Mouse (Mus musculus) retina, adult 2 months (tissue): ENCODE data around the gene Mis18a.

Experiments
- DNase-seq: peaks from one replicate; pipeline ENCODE4 v3.0.0-alpha.2; 2012; ENCODE audit warnings: low read depth, low spot score

Mis18a gene

DNA sequence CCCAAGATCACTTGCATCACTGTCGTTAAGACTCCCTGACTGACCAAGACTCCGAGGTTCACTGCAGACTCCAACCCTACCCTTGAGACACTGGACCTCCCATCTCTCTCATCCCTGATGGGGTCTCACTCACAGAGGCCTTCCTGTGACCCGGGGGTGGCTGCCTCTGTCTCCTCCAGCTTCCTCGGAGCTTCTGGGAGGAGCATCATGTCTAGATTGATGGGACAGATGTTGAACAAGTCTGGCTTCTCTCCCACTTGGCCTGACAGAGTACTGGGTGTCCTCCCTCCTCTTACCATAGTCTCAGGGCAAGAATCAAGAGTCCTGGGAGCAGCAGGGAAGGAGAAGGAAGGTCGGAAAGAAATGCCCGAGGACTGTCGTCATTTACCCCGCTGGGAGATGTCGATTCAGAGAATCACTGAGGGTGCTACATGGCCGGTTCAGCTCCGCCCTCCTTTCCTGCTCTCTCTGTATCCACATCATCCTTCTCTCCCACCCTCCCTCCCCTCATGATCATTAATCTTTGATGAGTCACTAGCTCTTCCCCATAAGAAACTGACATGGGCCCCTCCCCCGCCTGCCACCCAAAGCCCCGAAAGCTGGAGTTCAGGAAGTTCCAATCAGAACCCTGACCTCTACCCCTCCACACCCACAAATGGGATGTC, 22.9 kb downstream of the Mis18a start:
- no peak for DNase-seq

DNA sequence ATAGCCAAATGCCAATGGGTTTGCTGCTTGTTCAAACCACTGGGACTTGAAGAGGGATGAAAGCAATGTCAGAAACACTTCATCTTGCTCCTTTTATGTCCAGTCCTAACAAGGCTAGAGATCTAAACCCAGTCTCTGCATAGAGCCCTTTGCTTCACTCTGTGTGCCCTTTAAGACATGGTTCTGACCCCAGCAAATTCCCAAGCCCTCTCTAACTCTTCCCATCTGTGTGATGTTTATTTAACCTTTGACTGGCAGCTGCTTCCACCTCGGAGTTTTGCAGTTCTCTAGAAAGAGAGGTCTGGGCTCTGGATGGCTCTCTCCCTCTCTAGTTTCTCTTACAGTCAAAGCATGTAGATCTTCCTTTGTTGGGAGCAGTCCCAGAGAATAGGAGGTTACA, 23.6 kb downstream of the Mis18a start:
- DNase-seq = no peak

DNA sequence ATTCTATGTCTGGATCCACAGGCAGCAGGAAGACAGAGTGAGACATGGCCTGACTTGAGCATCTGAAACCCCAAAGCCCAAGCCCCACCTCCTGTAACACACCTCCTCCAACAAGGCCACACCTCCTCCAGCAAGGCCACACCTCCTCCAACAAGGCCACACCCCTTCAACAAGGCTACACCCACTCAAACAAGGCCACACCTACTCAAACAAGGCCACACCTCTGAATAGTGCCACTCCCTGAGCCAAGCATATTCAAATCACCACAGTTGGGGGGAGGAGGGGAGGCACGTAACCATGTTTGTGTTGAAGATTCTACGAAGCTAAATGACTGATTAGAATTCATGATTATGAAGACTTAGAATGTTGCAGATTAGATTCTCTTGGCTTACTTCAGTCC, 25.7 kb downstream of the Mis18a start:
- DNase-seq = no peak

DNA sequence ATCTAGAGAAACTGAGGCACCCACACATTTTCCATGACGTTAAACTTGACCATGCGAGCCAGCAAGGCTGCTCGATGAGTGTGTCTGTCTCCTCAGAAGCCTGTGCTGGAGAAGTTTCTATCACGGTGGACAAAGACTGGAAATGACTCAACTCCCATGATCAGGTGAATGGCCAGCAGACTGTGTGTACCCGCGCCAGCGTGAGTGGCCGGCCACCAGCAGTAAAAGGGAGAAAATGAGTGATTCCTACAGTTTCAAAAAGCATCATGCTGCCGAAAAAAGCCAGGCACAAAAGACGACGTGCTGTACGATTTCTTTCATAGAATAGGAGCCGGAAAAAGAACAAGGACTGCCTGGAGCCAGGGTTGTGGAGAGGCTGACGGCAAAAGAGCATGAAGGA, 27.8 kb downstream of the Mis18a start:
- no peak for DNase-seq

DNA sequence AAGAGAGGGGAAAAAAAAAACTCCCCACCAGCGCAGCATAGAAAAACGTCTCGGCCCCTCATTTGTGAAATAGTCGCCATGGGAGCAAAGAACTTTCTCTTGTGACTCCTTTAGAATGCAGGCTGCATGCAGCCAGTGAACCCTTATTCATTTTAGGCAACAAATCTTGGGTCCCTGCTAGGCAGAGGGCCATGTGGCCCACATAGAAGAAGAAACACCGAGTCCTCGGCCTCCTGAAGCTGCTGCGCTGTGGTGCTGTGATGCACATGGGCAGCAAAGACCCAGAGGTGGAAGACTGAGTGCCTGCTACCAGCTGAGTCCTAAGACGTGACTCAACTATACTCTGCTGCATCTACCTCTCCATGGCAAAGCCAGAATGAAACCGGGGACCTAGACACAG, 30.9 kb downstream of the Mis18a start:
- no peak for DNase-seq

DNA sequence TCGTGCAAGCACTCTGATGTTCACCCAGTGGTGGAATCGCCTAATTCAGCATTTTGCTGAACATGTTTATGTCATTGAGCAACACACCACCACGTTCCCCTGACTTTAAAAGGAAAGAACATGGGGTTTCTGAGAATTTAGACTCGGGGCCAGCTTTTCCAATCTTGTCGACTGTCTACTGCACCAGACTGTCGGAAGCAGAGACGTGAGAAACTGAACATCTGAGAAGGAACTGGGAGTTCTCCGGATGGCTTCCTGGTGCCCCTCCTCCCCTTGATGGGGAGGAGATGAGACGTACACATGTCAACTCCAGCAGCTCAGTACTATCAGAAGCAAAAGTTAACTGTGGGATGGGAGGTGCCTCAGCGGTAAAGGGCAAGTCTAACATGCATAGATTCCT, 32.1 kb downstream of the Mis18a start:
- DNase-seq = no peak

DNA sequence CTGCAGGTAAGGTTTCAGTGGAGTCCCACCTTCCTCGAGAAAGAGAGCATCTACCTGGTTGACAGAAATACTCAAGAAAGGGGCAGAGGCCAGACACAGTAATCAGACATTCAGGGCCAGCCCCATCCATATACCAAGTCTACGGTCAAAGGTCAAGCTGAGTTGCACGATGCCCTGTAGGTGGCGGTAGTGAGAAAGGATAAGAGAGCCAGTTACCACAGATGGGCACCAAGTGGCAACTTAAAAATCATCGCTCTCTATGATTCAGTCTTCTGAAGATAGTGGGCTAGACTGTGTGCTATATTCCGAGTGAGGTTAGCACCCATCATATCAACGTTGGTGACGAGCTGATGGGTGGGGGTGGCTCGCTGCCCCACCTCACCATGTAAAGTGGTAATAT, 32.5 kb downstream of the Mis18a start:
- no peak for DNase-seq

DNA sequence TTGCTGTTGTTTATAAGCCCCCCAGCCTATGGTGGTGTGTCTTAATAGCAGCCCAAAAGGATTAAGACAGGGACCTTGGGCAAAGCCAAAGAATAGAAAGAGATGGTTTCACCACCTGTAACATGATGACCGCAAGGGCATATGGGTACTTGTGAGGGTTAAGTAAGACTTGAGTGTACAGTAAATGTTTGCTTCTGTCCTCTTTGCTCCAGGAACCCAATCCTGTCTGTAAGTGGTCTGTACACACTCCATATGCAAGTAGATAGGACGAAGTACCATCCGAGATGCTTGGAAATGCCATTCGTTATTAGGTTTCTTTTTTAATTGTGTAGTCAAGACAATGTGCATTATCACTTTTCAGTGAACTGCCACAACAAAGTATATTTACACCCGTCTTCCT, 33.6 kb downstream of the Mis18a start:
- no peak for DNase-seq

DNA sequence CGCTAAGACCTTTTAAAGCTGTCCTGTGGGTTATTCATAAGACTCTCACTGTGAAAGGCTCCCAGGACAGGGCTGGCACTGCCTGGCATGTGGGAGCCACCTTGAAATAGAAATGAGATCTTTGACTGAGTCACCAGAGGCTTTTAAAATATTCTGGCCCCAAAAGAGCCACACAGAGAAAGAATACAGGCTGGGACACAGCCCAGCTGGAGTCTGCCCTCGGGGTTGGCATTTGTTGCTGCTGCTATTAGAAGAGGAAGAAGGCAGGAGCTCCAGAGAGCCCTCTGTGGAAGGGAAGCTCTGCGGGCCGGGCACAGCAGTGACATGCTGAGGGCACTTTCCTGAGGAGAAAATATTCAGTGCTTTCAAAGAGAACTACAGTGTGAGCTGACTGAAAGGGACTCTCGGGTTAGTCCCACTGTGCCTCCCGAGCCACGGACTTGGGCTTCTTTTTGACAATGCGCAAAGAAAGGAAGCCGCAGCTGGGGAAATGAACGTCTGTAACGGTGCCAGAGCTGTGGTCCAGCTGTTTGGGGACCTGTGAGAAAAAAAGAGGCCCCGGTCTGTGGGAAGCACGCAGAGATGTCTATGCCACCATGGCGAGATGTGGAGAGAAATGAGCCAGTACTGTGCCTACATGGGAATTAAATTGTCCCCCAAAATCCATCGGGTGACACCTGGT, 34.4 kb downstream of the Mis18a start:
- DNase-seq = no peak

DNA sequence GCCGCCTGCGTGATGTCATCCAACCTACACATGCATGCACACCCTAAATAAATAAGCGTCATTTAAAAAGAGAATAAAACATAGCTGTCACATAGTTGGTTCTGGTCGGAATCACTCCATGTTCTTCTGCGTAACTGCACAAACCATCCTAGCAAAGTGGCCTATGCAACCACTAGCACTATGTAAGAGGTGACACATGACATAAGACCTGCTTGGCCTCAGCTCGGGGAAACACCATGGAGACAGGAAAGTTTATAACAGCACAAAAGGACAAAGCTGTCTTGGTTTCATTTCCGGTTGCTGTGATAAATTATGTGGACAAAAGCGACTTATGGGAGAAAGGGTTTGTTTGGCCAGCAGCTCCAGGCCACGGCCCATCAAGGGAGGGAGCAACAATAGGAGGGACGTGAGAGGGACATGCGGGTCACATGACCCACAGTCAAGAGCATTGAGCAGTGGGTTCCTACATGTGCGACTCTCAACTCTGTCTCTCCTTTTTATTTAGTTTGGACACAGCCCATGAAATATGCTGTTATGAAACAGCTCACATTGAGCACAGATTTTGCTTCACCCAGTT, 39.4 kb downstream of the Mis18a start:
- no peak for DNase-seq

DNA sequence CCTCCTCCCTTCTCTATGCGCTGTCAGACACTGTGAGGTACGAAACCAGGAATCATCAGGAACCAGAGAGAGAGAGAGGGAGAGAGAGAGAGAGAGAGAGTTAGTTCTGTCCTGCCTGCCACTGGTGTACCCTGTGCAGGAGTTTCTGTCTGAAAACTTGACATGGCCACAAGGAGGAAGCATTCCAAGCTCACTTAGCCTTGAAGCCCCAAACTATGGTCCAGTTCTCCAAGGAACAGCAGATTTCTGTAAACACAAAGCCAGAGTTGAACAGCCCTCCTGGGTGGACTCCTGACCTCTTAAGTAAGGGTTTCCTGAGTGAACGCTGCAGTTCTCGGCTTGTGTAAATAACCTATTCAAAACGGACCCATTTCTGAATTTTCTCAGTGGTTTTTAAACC, 40.2 kb downstream of the Mis18a start:
- no peak for DNase-seq

DNA sequence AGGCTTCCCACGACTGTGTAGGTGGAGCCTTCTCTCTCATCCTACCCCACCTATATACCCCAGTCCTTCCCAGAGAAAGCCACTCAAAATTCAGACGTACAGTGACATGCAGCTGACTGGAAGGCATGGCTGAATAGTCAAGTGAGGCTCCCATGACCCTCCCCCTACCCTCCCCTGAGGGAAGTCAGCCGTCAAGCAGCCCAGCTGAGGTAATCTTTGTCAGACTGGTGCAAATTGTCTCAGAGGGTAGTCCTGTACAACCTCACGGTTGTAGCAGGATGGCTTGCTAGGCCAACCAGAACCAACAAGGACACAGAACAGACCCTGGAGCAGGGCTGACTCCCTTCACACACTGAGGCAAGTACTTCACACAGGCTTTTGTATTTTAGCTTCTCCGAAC, 43.1 kb downstream of the Mis18a start:
- DNase-seq = no peak

DNA sequence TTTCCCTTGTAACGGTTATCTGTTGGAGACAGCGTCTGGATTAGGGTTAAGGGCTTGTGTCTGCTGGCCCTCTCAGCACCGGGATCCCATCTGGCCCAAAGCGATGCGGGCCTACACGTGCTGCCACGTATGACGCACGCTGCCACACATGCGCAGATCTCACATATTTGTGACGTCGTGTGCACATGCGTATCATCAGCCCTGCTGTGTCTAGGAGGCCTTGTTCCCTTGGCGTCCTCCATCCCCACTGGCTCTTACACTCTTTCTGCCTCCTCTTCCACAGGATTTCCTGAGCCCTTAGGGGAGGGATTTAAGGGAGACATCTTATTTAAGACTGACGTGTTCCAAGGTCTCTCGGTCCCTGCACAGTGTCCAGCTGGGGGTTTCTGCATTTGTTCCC, 47.2 kb downstream of the Mis18a start:
- DNase-seq = no peak

DNA sequence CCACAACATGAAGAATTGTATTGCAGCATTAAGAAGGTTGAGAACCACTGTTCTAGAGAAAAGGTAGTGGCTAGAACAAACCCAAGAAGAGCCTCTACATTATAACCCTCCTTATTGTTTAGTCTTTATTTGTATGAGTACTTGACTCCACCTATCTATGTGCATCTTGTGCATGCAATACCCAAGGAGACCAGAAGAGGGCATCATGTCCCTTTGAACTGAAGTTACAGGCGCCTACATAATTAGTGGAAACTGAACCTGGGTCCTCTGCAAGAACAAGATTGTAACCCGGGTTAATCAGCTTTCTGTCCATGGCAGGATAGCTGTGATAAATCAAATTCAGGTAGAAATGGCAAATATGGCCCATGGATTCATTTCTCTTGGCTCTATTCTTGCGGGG, 48.4 kb downstream of the Mis18a start:
- no peak for DNase-seq

DNA sequence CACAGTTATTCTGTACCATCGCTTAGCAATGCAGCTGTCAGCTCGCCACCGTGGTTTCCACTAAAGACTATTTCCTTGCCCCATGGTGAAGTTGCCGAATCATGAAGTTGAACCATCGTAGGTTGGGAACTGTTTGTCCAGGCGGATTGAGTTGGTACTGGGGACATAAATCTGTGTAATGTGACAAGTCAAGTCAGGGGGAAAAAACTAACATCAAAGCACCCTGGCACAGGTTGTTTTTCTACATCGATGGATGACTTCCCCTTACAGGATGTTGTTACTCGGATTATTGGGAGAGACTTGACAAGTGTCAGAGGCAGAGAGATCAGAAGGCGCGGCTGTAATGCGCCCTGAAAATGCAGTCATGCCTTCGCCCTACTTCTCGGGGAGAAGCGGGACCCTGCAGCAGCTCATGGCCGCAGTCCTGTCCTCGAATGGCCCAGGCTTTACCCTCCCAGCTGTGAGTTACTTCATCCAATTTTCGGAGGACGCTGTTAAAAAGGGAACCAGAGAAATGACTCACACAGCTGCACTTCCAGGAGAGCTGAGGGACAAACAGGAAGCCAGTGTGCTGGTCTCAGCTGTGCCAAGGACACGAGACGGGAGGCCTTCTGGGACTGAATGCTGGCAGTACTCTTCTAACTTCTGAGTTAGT, 50.2 kb downstream of the Mis18a start:
- DNase-seq = no peak

DNA sequence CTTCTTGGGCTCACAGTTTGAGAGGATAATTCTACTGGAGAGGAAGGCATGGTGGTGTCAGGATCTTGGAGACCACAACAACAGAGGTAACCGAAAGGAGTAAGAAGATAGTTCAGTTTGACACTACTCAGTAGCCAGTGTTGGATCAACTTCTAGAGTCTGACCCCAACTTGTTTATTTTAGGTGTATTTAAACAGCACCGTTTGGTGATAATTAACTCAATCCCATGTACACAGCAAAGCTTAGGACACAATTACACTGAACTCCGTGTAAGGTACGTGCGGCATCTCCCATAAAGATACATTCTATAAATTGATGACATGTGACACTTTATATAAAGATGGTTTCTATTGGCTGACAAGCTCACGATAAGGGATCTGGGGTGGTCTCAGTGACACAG, 52.6 kb downstream of the Mis18a start:
- no peak for DNase-seq

DNA sequence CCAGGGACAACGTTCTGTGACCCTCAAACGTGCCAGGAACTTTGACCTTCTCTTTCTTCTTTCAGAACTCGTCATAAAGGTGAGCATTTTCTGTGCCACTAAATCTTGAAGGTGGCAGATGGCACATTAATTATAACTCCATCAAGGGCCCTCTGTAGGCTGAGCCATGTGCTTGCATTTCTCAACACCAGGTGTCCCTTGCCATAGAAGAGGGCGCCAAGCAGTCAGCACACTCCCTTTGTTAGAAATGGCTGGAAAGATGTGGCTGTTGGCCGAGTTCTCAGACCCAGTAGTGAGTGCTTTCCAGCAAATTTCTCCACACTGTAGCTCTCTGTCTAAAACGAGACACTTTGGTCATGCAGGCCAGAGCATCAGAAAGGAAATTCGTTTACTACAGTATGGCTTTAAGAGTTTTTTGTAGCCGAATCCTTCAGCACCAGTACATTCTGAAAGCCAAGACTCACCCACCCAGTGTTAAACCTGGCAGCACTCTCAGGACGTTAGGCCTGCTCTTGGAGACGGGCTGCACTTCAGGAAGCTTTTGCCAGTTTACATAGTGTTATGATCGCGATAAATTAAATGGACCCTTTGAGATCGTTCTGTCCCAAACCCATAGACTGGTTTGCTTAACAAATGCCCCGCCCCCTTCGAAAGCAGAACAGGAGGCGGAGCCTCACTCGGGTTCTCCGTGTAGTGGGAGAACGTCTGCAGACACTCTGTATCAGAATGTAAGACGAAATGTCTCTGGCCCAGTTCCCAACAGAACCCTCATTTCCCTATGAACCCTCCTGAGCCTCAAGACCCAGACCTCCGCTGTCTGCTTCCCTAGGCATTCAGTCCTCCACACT, 53.5 kb downstream of the Mis18a start:
- DNase-seq = no peak
